Mouse (Mus musculus) brain, embryonic 14.5 days (tissue): ENCODE data around the gene Elmsan1.

Experiments
- CTCF ChIP-seq: fragments of 200-500 bp; IDR thresholded peaks from 2 replicates; pipeline ENCODE4 v1.5.1; 2012; ENCODE audit warnings: inconsistent platforms, mild to moderate bottlenecking, moderate library complexity, borderline replicate concordance; ENCODE audit not compliant: insufficient read depth, insufficient read length; ENCODE audit errors: extremely low read depth
- POLR2A ChIP-seq: fragments of 200-500 bp; IDR thresholded peaks from 2 replicates; pipeline ENCODE4 v1.6.1; 2012; ENCODE audit warnings: mild to moderate bottlenecking, inconsistent platforms, borderline replicate concordance; ENCODE audit not compliant: poor library complexity, insufficient read depth, insufficient read length, severe bottlenecking; ENCODE audit errors: extremely low read depth

DNA sequence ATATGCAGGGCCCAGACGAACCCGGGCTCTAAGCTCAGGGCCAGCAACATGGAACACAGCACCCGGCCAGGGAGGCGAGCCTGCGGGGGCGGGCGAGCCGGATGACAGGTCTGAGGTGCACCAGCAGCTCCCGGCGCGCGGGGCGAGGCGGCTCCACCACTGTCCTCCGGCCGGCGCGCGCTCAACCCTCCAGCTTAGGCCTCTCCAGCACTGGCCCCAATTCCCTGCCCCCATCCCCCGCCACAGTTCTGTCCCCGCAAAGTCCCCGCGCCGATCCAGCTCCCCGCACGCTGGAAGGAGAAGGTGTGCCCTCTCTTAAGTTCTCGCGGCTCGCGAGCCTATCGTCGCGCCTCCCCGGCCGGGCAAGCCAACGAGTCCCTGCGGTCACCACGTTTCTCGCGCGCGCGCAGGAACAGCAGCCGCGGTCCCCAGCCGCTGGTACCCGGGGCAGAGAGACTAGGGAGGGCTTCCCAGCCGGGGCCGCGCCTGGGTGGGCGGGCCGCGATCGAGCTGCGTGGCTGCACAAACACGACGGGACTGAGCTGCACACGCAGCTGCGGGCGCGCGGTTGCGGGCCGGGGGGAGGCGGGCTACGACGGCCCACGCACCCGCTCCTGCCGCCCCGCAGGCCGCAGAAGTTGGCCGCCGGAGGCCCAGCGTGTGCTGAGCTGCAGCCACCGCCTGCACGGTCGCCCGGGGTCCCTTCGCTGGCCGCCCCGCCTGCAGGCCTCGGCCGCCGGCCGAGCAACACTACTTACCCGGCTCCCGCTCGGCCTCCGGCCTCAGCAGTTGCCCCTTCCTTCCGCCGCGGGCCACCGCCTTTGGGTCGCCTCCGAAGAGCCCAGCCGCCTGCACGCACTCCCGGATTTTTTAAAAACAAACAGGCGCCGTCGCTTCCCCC lies 25.7 kb downstream of the Elmsan1 start:
- TF ChIP-seq CTCF (no peak), POLR2A (peak; percentile 54)
